8 mouse cellular contexts compared by ENCODE assay signal in the genomic region with DNA sequence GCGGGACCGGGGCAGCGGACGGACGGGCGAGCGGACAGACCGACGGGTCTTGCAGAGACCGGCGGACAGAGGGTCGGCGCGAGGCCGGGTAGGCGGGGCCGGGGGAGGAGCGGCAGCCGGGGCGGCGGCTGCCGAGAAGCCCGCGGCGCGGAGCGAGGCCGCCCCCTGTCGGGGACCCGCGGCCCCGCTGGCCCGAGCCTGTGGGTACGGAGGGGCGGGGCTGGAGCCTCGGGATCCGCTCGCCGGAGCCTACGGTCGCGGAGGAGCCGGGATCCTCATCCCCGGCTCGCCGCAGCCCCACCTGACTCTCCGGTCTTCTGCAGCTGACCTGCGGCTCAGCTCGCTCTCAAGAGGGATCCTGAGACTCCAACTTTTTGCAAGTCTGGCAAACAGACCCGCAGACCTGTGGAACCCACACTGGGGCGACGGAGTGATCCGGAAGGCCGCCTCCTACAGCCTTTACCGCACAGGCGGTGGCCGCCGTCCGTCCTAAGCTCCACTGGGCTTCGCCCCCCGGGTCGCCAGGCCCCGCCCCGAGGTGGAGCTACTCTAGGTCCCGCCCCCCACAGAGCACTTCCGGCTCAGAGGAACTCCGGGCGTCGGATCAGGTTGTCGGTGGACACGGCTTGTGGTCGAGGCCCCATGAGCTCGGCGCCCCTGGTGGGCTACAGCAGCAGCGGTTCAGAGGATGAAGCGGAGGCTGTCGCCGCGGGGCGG. TPM values are rescaled to one million over a fixed set of nuclear protein-coding genes. Genes with fewer than 3 reads are reported as not detected.
A peak's percentile ranks its signal among the peaks of the same experiment; 100 is the strongest.
DNase-seq lines count a peak whose midpoint lies in the region; ATAC-seq and TF ChIP-seq lines count a peak whose summit lies in the region.

Gene Zfp319, minus strand, starts transcription at position 231 of the 717 bp plus-strand sequence.
Gene Usb1, plus strand, starts transcription at position 565 of the 717 bp plus-strand sequence.

- H3K27ac ChIP-seq in cortical plate, adult 2 months (ENCODE audit: insufficient read depth, low read length), result peak within 1 kb of the TSS; percentile 97

- TF ChIP-seq POLR2A in cortical plate, adult 2 months (IDR thresholded peaks at IDR 0.05; ENCODE audit: extremely low read depth, insufficient read depth, low read length), result peak; percentile 72

- 0 out of 2 replicates have a peak, but pooled peaks have one; percentile 1 for TF ChIP-seq CTCF in cortical plate, adult 2 months (IDR thresholded peaks at IDR 0.05; ENCODE audit: extremely low read depth, insufficient read depth, low read length)

- peak; percentile 98 for DNase-seq in gastrocnemius, postnatal 10 days
- peak; percentile 90 to 96 for DNase-seq in left cerebral cortex, postnatal 10 days (ENCODE audit: extremely low spot score in 1 of 2, low spot score in 2 of 2)
- peak; percentile 92 for DNase-seq in right cerebral cortex, postnatal 25 days
- peak; percentile 96 for DNase-seq in urinary bladder, postnatal 4 days (ENCODE audit: low spot score in 2 of 2)

- H3K4me1 ChIP-seq in cortical plate, adult 2 months (ENCODE audit: control insufficient read depth, insufficient read depth, low read length), result peaks cover 1% of the 10 kb centered on the region; the same call in 1 of the 2 replicates

- peak; percentile 85 for ATAC-seq in activated CD4-positive, CD25-positive, alpha-beta regulatory T cell, adult 4 months
- ATAC-seq in inflammation-experienced regulatory T-cells, adult 6 months, result peak; percentile 87
- peak; percentile 92 for ATAC-seq in megakaryocyte-erythroid progenitor cell, adult 5-6 weeks (replicated peaks; ENCODE audit: low FRiP score, low TSS enrichment, poor library complexity, severe bottlenecking)

- H3K4me3 ChIP-seq in cortical plate, adult 2 months (ENCODE audit: insufficient read depth, low read length), result peak within 1 kb of the TSS; percentile 87

- intact Hi-C loops in left cerebral cortex, postnatal 10 days (cut with DNase I), result loop anchor here (2.0 kb wide), 1 partner anchor 77 kb away; no protein-coding TSS in a partner anchor

RNA-seq across cellular contexts. Expression of gene Zfp319, which starts in this region (rescaled TPM):
- 1 to 10 TPM; 3.2 to 4.5 TPM for polyA plus RNA-seq in activated CD4-positive, CD25-positive, alpha-beta regulatory T cell, adult 4 months (2017; shearing (Covaris generic))
- 9.9 and 10.4 TPM in 2 replicates for polyA plus RNA-seq in cortical plate, adult 2 months (2012; rRNA removed)
- 1 to 10 TPM; 6.6 to 8.9 TPM for total RNA-seq in gastrocnemius, postnatal 10 days (2021)
- 1 to 10 TPM; 3.1 to 4.2 (median 3.6) TPM for polyA plus RNA-seq in inflammation-experienced regulatory T-cells, adult 6 months (2017; shearing (Covaris generic))
- 10 to 100 TPM; 17.0 to 18.0 TPM for total RNA-seq in left cerebral cortex, postnatal 10 days (2021)
- 1.7 and 4.3 TPM in 2 replicates for total RNA-seq in megakaryocyte-erythroid progenitor cell, adult 5-6 weeks (2014; fragmentation: Nextera tagmentation)
- total RNA-seq in megakaryocyte-erythroid progenitor cell, adult 5-6 weeks (2017), result 1.0 and 1.8 TPM in 2 replicates

RNA-seq across cellular contexts. Expression of gene Usb1, which starts in this region (rescaled TPM):
- 10 to 100 TPM; 51.4 to 65.4 TPM for polyA plus RNA-seq in activated CD4-positive, CD25-positive, alpha-beta regulatory T cell, adult 4 months (2017; shearing (Covaris generic))
- polyA plus RNA-seq in cortical plate, adult 2 months (2012; rRNA removed), result 17.0 and 17.2 TPM in 2 replicates
- total RNA-seq in gastrocnemius, postnatal 10 days (2021), result 10 to 100 TPM in 1 of 2 experiments, 1 to 10 TPM in 1; 8.2 to 13.1 TPM
- 10 to 100 TPM; 59.7 to 62.9 (median 59.7) TPM for polyA plus RNA-seq in inflammation-experienced regulatory T-cells, adult 6 months (2017; shearing (Covaris generic))
- total RNA-seq in left cerebral cortex, postnatal 10 days (2021), result 10 to 100 TPM; 19.0 to 19.4 TPM
- total RNA-seq in megakaryocyte-erythroid progenitor cell, adult 5-6 weeks (2014; fragmentation: Nextera tagmentation), result 12.3 and 16.9 TPM in 2 replicates
- total RNA-seq in megakaryocyte-erythroid progenitor cell, adult 5-6 weeks (2017), result 5.1 and 9.4 TPM in 2 replicates

Comparison
In these comparisons a context has a peak if more than half of its experiments do, and no peak if none do; other contexts are left out.
1. Peak in every context shown above with its lines: DNase-seq, ATAC-seq, H3K4me3 ChIP-seq and H3K27ac ChIP-seq.